Mouse (Mus musculus) cerebellum, adult 18-20 months (tissue): ENCODE data around the gene Ciz1.
A peak's percentile ranks its signal among the peaks of the same experiment; 100 is the strongest.

Source experiments
- DNase-seq, 2 experiments: peaks; one replicate each; pipeline ENCODE4 v3.0.0; 2021

Ciz1 gene

GRCm38 (mm10) chr2:32419359-32419758, 67.2 kb downstream of the Ciz1 start:
- peak; percentile 71 to 80 for DNase-seq

- DNase-seq = no peak
These were observed 68.0 kb downstream of the Ciz1 start for GRCm38 (mm10) chr2:32420066-32420608.

- DNase-seq = no peak
These were observed 68.5 kb downstream of the Ciz1 start for GRCm38 (mm10) chr2:32420647-32421046.

- DNase-seq = no peak
These were observed 69.7 kb downstream of the Ciz1 start for GRCm38 (mm10) chr2:32421851-32422251.

DNA sequence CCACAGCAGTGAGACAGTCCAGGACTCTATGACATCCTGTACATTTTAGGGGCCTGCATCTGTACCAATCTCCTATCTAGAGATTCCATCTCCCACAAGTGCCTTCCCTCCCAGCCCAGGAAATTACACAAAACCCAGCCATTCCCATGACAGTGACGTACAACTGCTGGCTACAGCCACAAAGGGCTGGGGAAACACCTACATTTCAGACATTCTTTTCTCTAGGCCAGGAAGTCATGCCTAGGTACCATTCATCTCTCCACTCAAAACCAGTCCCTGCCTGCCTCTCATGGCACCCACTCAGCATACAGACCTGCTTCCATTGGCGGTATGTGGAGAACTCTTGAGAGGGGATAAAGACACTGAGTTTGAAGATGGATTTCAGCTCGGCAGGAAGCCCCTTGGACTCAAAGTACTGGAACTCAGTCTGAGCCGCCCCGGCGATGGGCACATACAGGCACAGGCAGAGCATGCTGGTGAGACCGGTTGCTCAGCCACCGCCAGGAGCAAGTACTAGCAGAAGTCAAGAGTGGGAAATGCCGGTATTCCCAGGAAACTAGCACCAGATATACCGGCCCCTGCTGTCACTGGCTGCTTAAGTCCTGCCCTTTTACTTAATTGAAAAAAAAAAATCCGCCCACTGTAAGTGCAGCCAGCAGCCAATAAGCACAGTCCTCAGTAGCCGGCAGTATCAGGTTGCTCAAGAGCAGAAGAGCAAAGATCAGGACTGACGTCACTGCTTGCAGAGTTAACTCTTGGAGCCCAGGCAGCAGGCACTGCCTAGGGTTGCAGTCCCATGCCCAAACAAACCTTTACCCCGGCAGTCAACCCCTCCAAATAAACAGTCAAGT, 71.6 kb downstream of the Ciz1 start:
- DNase-seq = peak; percentile 59 to 74

GRCm38 (mm10) chr2:32424796-32425195, 72.7 kb downstream of the Ciz1 start:
- DNase-seq = no peak

GRCm38 (mm10) chr2:32425568-32425967, 73.4 kb downstream of the Ciz1 start:
- DNase-seq = no peak

GRCm38 (mm10) chr2:32426141-32426540, 74.0 kb downstream of the Ciz1 start:
- DNase-seq = no peak

DNA sequence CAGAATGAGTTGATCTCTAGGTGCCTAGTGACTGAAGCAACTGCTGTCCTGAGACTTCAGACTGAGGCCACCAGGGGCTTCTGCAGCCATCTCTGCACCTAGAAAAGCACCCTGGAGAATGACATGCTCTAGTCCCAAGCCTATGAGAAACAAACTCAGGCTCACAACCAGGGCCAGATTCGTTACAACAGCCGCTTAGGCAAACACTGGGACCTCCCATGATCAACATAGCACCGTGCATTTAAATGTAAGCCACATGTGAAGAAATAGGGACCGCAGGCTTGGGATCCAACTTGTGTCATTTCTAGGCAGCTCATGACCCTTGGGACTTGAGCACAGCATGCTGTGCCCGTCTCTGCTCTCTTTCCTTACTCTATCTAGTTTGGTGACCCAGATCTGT, 75.6 kb downstream of the Ciz1 start:
- DNase-seq = no peak

DNA sequence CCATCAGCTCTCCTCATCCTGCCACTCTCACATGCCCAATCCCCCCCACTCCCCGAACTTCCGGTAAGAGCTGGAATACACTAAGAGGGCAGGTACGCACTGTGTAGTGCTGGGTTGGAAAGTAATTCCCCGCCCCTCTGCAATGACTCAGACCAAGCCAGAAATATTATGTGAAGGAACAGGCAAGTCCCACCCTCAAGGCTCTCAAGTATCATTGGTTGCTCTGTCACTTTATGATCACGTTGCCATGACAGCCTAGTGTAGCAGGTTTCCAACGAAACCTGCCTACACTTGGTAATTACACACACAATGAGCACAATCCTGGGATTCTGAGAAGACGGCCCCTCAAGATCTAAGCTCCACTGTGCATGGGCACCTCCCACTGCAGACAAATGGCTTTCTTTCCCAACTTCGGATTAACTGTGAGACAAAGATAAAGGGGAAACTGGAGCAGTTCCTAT, 76.2 kb downstream of the Ciz1 start:
- DNase-seq = peak in 1 of 2 experiments; percentile 43

- no peak for DNase-seq
These were observed 77.2 kb downstream of the Ciz1 start for GRCm38 (mm10) chr2:32429215-32429891.
